Mouse (Mus musculus): ENCODE measurements around the gene Sdk2.

- TF ChIP-seq POLR2A (IDR thresholded peaks at IDR 0.05; ENCODE audit: borderline replicate concordance, extremely low read depth, insufficient read depth, insufficient read length, poor library complexity, severe bottlenecking), result no peak
- no peak for TF ChIP-seq CTCF (IDR thresholded peaks at IDR 0.05; ENCODE audit: borderline replicate concordance, extremely low read depth, insufficient read depth, insufficient read length)
Observed at GRCm38 (mm10) chr11:113903131-113903860, 163.6 kb downstream of the Sdk2 start.
